Mouse (Mus musculus): ENCODE data around the gene Wdr34. TPM values are rescaled to one million over a fixed set of nuclear protein-coding genes. Genes with fewer than 3 reads are reported as not detected.
"Not testable (repeated sequence)": the region's sequence is repeated elsewhere in the genome, so short reads cannot be mapped to it uniquely, and the experiment has no call there.

Wdr34 gene
- polyA plus RNA-seq, 1 experiment, result 50.8 TPM

DNA sequence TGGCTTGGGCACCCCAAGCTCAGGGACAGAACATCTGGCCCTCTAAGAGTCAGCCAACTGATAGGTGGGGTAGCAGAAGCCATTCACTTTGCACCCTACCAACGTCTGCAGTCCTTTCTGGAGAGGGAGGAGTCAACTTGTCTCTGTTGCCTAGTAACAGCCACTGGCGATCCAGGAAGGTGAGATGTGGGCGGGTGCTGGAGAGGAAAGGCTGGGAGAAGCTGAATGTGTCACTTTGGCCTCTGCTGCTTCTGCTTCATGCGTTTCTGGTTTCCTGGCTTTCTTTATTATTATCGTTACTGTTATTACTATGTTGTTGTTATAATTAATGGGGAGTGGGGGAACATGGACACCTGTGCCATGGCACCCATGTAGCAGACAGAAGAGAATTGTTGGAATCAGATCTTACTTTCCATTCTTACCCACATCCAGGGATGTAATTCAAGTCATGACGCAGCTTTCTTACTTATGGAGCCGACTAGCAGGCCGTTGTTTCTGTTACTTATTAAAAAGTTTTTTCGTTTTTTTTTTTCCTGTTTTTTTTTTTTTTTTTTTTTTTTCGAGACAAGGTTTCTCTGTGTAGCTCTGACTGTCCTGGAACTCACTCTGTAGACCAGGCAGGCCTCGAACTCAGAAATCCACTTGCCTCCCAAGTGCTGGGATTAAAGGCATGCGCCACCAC, 8.7 kb upstream of the Wdr34 start, which contains the start of gene Set:
Gene Set (plus strand): TSS at position 156 of the 682 bp plus-strand sequence.
- H3K27ac ChIP-seq (ENCODE audit: insufficient read depth, low read length), result no peak within 1 kb of the TSS
- H3K4me3 ChIP-seq (ENCODE audit: insufficient read depth, low read length), result no peak within 1 kb of the TSS
- no peaks in the 10 kb centered on the region for H3K4me1 ChIP-seq (ENCODE audit: control insufficient read depth, insufficient read depth, low read length)
- no peak for TF ChIP-seq CTCF (IDR thresholded peaks at IDR 0.05; ENCODE audit: extremely low read depth, insufficient read depth, low read length)
- no peak for TF ChIP-seq POLR2A (IDR thresholded peaks at IDR 0.05; ENCODE audit: extremely low read depth, insufficient read depth, low read length)

DNA sequence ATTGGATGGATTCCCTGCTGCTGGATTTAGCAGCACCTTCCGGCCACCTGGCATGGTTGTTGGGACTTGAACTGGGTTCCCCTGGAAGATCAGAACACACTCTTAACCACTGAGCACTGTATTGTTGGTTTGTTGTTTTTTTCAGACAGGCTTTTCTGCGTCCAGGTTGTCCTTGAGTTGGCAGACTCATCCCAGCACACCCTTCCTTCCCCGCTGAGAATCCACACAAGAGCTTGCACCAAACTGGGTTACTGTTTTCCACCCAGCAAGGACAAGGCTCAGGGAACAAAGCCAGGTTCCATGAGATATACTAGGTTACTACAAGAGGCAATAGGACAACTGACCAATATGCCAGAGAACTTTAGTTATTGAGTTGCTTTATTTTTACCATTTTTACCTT, 8.1 kb upstream of the Wdr34 start:
- TF ChIP-seq CTCF (IDR thresholded peaks at IDR 0.05; ENCODE audit: extremely low read depth, insufficient read depth, low read length), result no peak
- TF ChIP-seq POLR2A (IDR thresholded peaks at IDR 0.05; ENCODE audit: extremely low read depth, insufficient read depth, low read length), result no peak
- no peak overlapping the region for H3K4me3 ChIP-seq (ENCODE audit: insufficient read depth, low read length)
- H3K27ac ChIP-seq (ENCODE audit: insufficient read depth, low read length), result no peak overlapping the region
- no peaks in the 10 kb centered on the region for H3K4me1 ChIP-seq (ENCODE audit: control insufficient read depth, insufficient read depth, low read length)

DNA sequence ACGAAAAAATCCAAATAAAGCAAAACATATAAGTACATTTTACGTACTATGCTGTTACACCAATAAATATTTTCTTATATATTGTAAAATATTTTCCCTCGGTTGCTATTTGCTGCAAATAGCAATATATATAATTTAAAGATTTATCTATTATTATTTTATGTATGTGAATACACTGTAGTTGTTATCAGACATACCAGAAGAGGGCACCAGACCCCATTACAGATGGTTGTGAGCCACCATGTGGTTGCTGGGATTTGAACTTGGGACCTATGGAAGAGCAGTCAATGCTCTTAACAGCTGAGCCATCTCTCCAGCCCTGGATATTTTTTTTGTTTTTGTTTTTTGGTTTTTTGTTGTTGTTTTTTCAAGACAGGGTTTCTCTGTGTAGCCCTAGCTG, 6.6 kb upstream of the Wdr34 start:
- not testable (repeated sequence) for H3K4me1 ChIP-seq (ENCODE audit: control insufficient read depth, insufficient read depth, low read length); H3K4me3 ChIP-seq (ENCODE audit: insufficient read depth, low read length)

DNA sequence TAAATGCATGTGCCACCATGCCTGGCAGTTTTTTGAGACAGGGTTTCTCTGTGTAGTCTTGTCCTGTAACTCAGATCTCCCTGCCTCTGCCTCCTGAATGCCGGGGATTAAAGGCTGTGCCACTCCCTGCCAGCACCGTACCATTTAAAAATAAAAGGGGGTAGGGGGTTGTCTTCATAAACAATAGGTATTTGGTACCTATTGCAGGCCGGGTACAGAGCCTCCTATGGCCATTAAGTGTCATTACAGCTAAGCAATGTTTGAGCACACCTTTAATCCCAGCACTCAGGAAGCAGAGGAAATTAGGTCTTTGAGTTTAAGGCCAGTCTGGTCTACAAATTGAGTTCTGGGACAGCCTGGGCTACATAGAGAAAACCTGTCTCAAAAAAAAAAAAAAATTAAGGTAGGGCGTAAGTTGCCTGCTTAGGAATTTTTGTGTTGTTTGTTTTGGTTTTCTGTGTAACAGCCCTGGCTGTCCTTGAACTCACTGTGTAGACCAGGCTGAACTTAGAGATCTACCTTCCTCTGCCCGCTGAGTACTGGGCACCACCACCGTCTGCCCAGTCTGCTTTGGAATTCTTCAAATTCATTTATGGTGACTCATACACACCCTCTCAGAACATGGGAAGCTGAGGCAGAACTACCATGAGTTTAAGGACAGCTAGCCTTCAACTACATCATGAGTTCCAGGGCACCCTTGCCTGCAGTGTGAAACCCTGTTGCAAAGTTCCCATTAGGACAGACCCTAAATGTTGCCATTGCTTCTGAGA, 3.5 kb upstream of the Wdr34 start:
- H3K27ac ChIP-seq (ENCODE audit: insufficient read depth, low read length), result no peak overlapping the region
- TF ChIP-seq CTCF (IDR thresholded peaks at IDR 0.05; ENCODE audit: extremely low read depth, insufficient read depth, low read length) (0 out of 2 replicates have a peak, but pooled peaks have one; percentile 6), POLR2A (IDR thresholded peaks at IDR 0.05; ENCODE audit: extremely low read depth, insufficient read depth, low read length) (no peak)
- no peaks in the 10 kb centered on the region; the same call in 1 of the 2 replicates for H3K4me1 ChIP-seq (ENCODE audit: control insufficient read depth, insufficient read depth, low read length)
- H3K4me3 ChIP-seq (ENCODE audit: insufficient read depth, low read length), result no peak overlapping the region

More for the DNA sequence above, 6.6 kb upstream of the Wdr34 start:
- H3K27ac ChIP-seq (ENCODE audit: insufficient read depth, low read length), result not testable (repeated sequence)

GRCm38 (mm10) chr2:30049831-30050230, 1.1 kb upstream of the Wdr34 start:
- Histone ChIP-seq H3K4me3 (ENCODE audit: insufficient read depth, low read length) (no peak overlapping the region), H3K27ac (ENCODE audit: insufficient read depth, low read length) (no peak overlapping the region), H3K4me1 (ENCODE audit: control insufficient read depth, insufficient read depth, low read length) (no peaks in the 10 kb centered on the region; the same call in 1 of the 2 replicates)
- TF ChIP-seq POLR2A (IDR thresholded peaks at IDR 0.05; ENCODE audit: extremely low read depth, insufficient read depth, low read length) (no peak), CTCF (IDR thresholded peaks at IDR 0.05; ENCODE audit: extremely low read depth, insufficient read depth, low read length) (no peak)

DNA sequence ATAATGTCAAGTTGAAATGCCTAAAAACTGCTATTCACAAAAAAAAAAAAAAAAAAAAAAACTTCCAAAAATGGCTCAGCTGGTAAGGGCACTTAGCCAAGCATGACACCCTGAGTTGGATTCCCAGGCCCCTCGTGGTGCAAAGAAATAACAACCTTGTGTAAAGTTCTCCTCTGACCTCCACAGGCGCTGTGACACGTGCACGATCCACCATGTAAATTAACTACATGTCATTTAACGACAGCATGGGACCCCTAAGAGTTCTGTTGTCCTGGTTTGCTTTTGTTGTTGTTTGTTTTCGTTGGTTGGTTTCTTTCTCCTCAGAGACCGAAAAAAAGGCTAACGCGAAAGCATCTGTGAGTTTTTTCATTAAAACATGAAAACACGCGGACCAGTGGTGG, 580 bp downstream of the Wdr34 start:
- H3K4me3 ChIP-seq (ENCODE audit: insufficient read depth, low read length), result peak overlapping the region; percentile 67
- H3K4me1 ChIP-seq (ENCODE audit: control insufficient read depth, insufficient read depth, low read length), result no peaks in the 10 kb centered on the region; the same call in 1 of the 2 replicates
- H3K27ac ChIP-seq (ENCODE audit: insufficient read depth, low read length), result no peak overlapping the region
- no peak for TF ChIP-seq CTCF (IDR thresholded peaks at IDR 0.05; ENCODE audit: extremely low read depth, insufficient read depth, low read length)
- no peak for TF ChIP-seq POLR2A (IDR thresholded peaks at IDR 0.05; ENCODE audit: extremely low read depth, insufficient read depth, low read length)

GRCm38 (mm10) chr2:30047127-30047526, 1.6 kb downstream of the Wdr34 start:
- H3K4me1 ChIP-seq (ENCODE audit: control insufficient read depth, insufficient read depth, low read length), result no peaks in the 10 kb centered on the region; the same call in 1 of the 2 replicates
- TF ChIP-seq POLR2A (IDR thresholded peaks at IDR 0.05; ENCODE audit: extremely low read depth, insufficient read depth, low read length) (no peak), CTCF (IDR thresholded peaks at IDR 0.05; ENCODE audit: extremely low read depth, insufficient read depth, low read length) (no peak)
- no peak overlapping the region for H3K27ac ChIP-seq (ENCODE audit: insufficient read depth, low read length)
- no peak overlapping the region for H3K4me3 ChIP-seq (ENCODE audit: insufficient read depth, low read length)

- Histone ChIP-seq H3K4me1 (ENCODE audit: control insufficient read depth, insufficient read depth, low read length) (no peaks in the 10 kb centered on the region; the same call in 1 of the 2 replicates), H3K27ac (ENCODE audit: insufficient read depth, low read length) (no peak overlapping the region), H3K4me3 (ENCODE audit: insufficient read depth, low read length) (no peak overlapping the region)
- TF ChIP-seq POLR2A (IDR thresholded peaks at IDR 0.05; ENCODE audit: extremely low read depth, insufficient read depth, low read length) (no peak), CTCF (IDR thresholded peaks at IDR 0.05; ENCODE audit: extremely low read depth, insufficient read depth, low read length) (no peak)
These were observed 4.1 kb downstream of the Wdr34 start for GRCm38 (mm10) chr2:30044550-30044949.

- H3K4me1 ChIP-seq (ENCODE audit: control insufficient read depth, insufficient read depth, low read length), result no peaks in the 10 kb centered on the region
- no peak overlapping the region for H3K4me3 ChIP-seq (ENCODE audit: insufficient read depth, low read length)
- H3K27ac ChIP-seq (ENCODE audit: insufficient read depth, low read length), result no peak overlapping the region
- peak; percentile 85 for TF ChIP-seq CTCF (IDR thresholded peaks at IDR 0.05; ENCODE audit: extremely low read depth, insufficient read depth, low read length)
- TF ChIP-seq POLR2A (IDR thresholded peaks at IDR 0.05; ENCODE audit: extremely low read depth, insufficient read depth, low read length), result no peak
These were observed 6.2 kb downstream of the Wdr34 start for GRCm38 (mm10) chr2:30042445-30042844.

GRCm38 (mm10) chr2:30039687-30040086, 9.0 kb downstream of the Wdr34 start:
- Histone ChIP-seq H3K27ac (ENCODE audit: insufficient read depth, low read length) (no peak overlapping the region), H3K4me3 (ENCODE audit: insufficient read depth, low read length) (no peak overlapping the region), H3K4me1 (ENCODE audit: control insufficient read depth, insufficient read depth, low read length) (no peaks in the 10 kb centered on the region)
- TF ChIP-seq CTCF (IDR thresholded peaks at IDR 0.05; ENCODE audit: extremely low read depth, insufficient read depth, low read length) (no peak), POLR2A (IDR thresholded peaks at IDR 0.05; ENCODE audit: extremely low read depth, insufficient read depth, low read length) (no peak)

Data from cortical plate, adult 2 months (tissue).